Comparison of ENCODE assay signal across 13 mouse cellular contexts in genomic region chr9:48833493-48833892, GRCm38 (mm10). TPM values are rescaled to one million over a fixed set of nuclear protein-coding genes. Genes with fewer than 3 reads are reported as not detected.
A peak's percentile ranks its signal among the peaks of the same experiment; 100 is the strongest.
DNase-seq lines count a peak whose midpoint lies in the region; ATAC-seq and TF ChIP-seq lines count a peak whose summit lies in the region.
"Had no signal": no experiment of that assay in that cellular context is flagged by ENCODE, and none has a peak within 500 bp of the region (broad histone marks: within the 10 kb centered on the region; RNA-seq: fewer than 3 reads in every experiment).

No protein-coding gene starts in this region.

- TF ChIP-seq EP300 in stomach, postnatal 0 days (optimal IDR thresholded peaks at IDR 0.05), result no peak

- TF ChIP-seq CTCF in gastrocnemius, adult 2 months (IDR thresholded peaks at IDR 0.05), result no peak
- TF ChIP-seq CTCF in layer of hippocampus, adult 2 months (conservative IDR thresholded peaks at IDR 0.05), result no peak
- TF ChIP-seq CTCF in stomach, postnatal 0 days (IDR thresholded peaks at IDR 0.05; ENCODE audit: low read depth), result no peak

- peaks cover 6% of the 10 kb centered on the region; the same call in 1 of the 2 replicates for H3K36me3 ChIP-seq in stomach, postnatal 0 days (ENCODE audit: control insufficient read depth, insufficient read depth, low read length)
- H3K36me3 ChIP-seq: limb, embryonic 15.5 days had no signal

- H3K4me1 ChIP-seq in stomach, postnatal 0 days (replicated peaks; ENCODE audit: control insufficient read depth, insufficient read depth), result no peaks in the 10 kb centered on the region

- H3K9me3 ChIP-seq in stomach, postnatal 0 days (ENCODE audit: control insufficient read depth, low read length), result no peaks in the 10 kb centered on the region
- H3K9me3 ChIP-seq: limb, embryonic 15.5 days had no signal

- no peak for ATAC-seq in stomach, postnatal 0 days (ENCODE audit: low FRiP score, low TSS enrichment)

- peak overlapping the region; percentile 99 for H3K27ac ChIP-seq in gastrocnemius, adult 2 months
- peak overlapping the region; percentile 97 for H3K27ac ChIP-seq in layer of hippocampus, adult 2 months
- H3K27ac ChIP-seq in stomach, postnatal 0 days (replicated peaks), result no peak overlapping the region
- H3K27ac ChIP-seq: limb, embryonic 15.5 days had no signal

- H3K9ac ChIP-seq in stomach, postnatal 0 days (ENCODE audit: low read length), result no peak overlapping the region
- H3K9ac ChIP-seq: limb, embryonic 15.5 days had no signal

- peaks cover 5% of the 10 kb centered on the region; the same call in 1 of the 2 replicates for H3K27me3 ChIP-seq in stomach, postnatal 0 days (ENCODE audit: control insufficient read depth, insufficient read depth, low read length)

- peak; percentile 34 for DNase-seq in gastrocnemius, adult 2 months
- DNase-seq in gastrocnemius, postnatal 36 days, result no peak
- DNase-seq in layer of hippocampus, adult 2 months (ENCODE audit: low spot score in 2 of 2), result no peak
- DNase-seq in layer of hippocampus, postnatal 14 days (ENCODE audit: low spot score in 2 of 2), result no peak
- peak; percentile 15 for DNase-seq in urinary bladder, adult 2 months (ENCODE audit: low spot score)
- DNase-seq in urinary bladder, postnatal 10 days (ENCODE audit: low spot score), result no peak
- no peak for DNase-seq in stomach, postnatal 0 days (ENCODE audit: low spot score)
- DNase-seq in left cerebral cortex, adult 11 months (ENCODE audit: low spot score), result no peak
- DNase-seq: cerebellum, adult 18-20 months; layer of hippocampus, postnatal 36 days; lung, postnatal 14 days had no signal

- H3K4me3 ChIP-seq in gastrocnemius, adult 2 months, result peak overlapping the region; percentile 92
- peak overlapping the region; percentile 96 for H3K4me3 ChIP-seq in layer of hippocampus, adult 2 months
- H3K4me3 ChIP-seq in stomach, postnatal 0 days (ENCODE audit: low read depth, low read length), result peak overlapping the region; percentile 77; the same call in 1 of the 2 replicates

- peak overlapping the region; percentile 82; the same call in 1 of the 2 replicates for H3K4me2 ChIP-seq in stomach, postnatal 0 days (replicated peaks; ENCODE audit: low read depth)

- intact Hi-C loops in gastrocnemius, adult 2 months (cut with DNase I), result no loop called here
- intact Hi-C loops in gastrocnemius, postnatal 36 days (cut with DNase I), result no loop called here

- WGBS in stomach, postnatal 0 days, result 96% methylated on average over 11 of the region's 11 CpGs

RNA-seq across cellular contexts. Expression of gene Zbtb16, which starts 2.5 kb away (rescaled TPM):
- 100 to 1,000 TPM; 163 to 166 TPM for total RNA-seq in gastrocnemius, adult 2 months (2021)
- 100 to 1,000 TPM; 129 to 168 TPM for total RNA-seq in gastrocnemius, postnatal 36 days (2021)
- 100 to 1,000 TPM; 143 to 149 TPM for total RNA-seq in layer of hippocampus, adult 2 months (2021)
- total RNA-seq in layer of hippocampus, postnatal 14 days (2021), result 10 to 100 TPM; 85.9 to 92.1 TPM
- polyA plus RNA-seq in urinary bladder, adult 2 months (2012; rRNA removed), result 7.4 and 21.3 TPM in 2 replicates
- polyA plus RNA-seq in stomach, postnatal 0 days (2015; fragmentation: Nextera tagmentation; extraction: Ambion mirVana), result 1.2 and 1.7 TPM in 2 replicates
- polyA plus RNA-seq: C2C12 had no signal

Comparison
In these comparisons a context has a peak if more than half of its experiments do, and no peak if none do; other contexts are left out.
1. DNase-seq: peak in gastrocnemius, adult 2 months (single experiment) and urinary bladder, adult 2 months (single experiment); none in gastrocnemius, postnatal 36 days (0 of 2), layer of hippocampus, adult 2 months (0 of 2), layer of hippocampus, postnatal 14 days (0 of 2), urinary bladder, postnatal 10 days (single experiment), stomach, postnatal 0 days (single experiment) and left cerebral cortex, adult 11 months (single experiment).
2. Peak in every context shown above with its lines, with median percentiles within 50 percentile points of each other: H3K4me3 ChIP-seq.